ENCODE assay signal across 8 mouse cellular contexts in the genomic region with DNA sequence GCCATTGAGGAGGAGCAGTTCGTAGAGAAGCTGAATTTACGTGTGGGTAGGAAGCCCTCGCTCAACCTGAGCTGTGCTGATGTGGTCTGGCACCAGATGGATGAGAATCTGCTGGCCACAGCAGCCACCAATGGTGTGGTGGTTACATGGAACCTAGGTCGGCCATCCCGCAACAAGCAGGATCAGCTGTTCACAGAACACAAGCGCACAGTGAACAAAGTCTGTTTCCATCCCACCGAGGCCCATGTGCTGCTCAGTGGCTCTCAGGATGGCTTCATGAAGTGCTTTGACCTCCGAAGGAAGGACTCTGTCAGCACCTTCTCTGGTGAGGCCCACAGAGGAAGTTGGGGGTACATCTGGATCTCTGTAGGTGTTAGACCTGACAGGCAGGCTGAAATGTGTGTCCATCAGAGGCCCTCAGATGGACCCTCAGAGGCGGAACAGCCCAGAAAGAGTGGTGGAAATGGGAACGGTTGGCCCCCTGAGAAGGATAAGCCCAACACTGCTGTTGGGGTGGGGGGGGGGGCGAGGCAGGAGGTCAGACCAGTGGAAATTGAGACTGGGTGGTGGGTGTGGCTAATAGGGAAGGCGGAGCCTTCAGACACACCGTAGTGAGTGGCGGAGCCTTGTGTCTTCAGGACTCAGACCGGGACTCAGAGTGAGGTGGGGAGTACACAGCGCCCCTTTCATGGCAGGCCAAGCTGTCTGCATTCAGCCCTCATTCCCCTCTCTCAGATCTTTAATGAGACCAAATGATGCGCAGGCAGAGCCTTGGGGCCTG. TPM values are rescaled to one million over a fixed set of nuclear protein-coding genes. Genes with fewer than 3 reads are reported as not detected.
A peak's percentile ranks its signal among the peaks of the same experiment; 100 is the strongest.
DNase-seq lines count a peak whose midpoint lies in the region; ATAC-seq and TF ChIP-seq lines count a peak whose summit lies in the region.

No protein-coding gene starts in this region.

- no peaks in the 10 kb centered on the region for H3K9me3 ChIP-seq in lung, embryonic 14.5 days (ENCODE audit: low read depth, low read length)
- H3K9me3 ChIP-seq in embryonic facial prominence, embryonic 14.5 days (ENCODE audit: control insufficient read depth, low read length) = no peaks in the 10 kb centered on the region
- no peaks in the 10 kb centered on the region for H3K9me3 ChIP-seq in limb, embryonic 11.5 days (ENCODE audit: control insufficient read depth, low read length)
- no peaks in the 10 kb centered on the region for H3K9me3 ChIP-seq in neural tube, embryonic 14.5 days (ENCODE audit: control insufficient read depth, low read length)

- TF ChIP-seq CTCF in lung, embryonic 14.5 days (IDR thresholded peaks at IDR 0.05; ENCODE audit: low read depth) = no peak

- H3K4me2 ChIP-seq in lung, embryonic 14.5 days = peak overlapping the region; percentile 98
- H3K4me2 ChIP-seq in embryonic facial prominence, embryonic 14.5 days (ENCODE audit: low read depth, low read length) = peak overlapping the region; percentile 98
- H3K4me2 ChIP-seq in limb, embryonic 11.5 days (ENCODE audit: low read depth, severe bottlenecking) = peak overlapping the region; percentile 96; the same call in 1 of the 2 replicates
- H3K4me2 ChIP-seq in neural tube, embryonic 14.5 days (ENCODE audit: low read depth, low read length) = peak overlapping the region; percentile 99

- peaks cover 18% of the 10 kb centered on the region for H3K4me1 ChIP-seq in lung, embryonic 14.5 days (ENCODE audit: insufficient read depth)
- H3K4me1 ChIP-seq in embryonic facial prominence, embryonic 14.5 days (ENCODE audit: control insufficient read depth, insufficient read depth, low read length) = peaks cover 13% of the 10 kb centered on the region
- peaks cover 18% of the 10 kb centered on the region for H3K4me1 ChIP-seq in limb, embryonic 11.5 days (ENCODE audit: control insufficient read depth, insufficient read depth, low read length)
- peaks cover 30% of the 10 kb centered on the region for H3K4me1 ChIP-seq in neural tube, embryonic 14.5 days (ENCODE audit: control insufficient read depth, insufficient read depth, low read length)

- H3K27ac ChIP-seq in lung, embryonic 14.5 days (ENCODE audit: low read depth) = no peak overlapping the region
- no peak overlapping the region for H3K27ac ChIP-seq in embryonic facial prominence, embryonic 14.5 days (replicated peaks; ENCODE audit: low read depth, low read length)
- H3K27ac ChIP-seq in limb, embryonic 11.5 days (replicated peaks; ENCODE audit: low read depth, low read length) = no peak overlapping the region
- H3K27ac ChIP-seq in neural tube, embryonic 14.5 days (ENCODE audit: low read depth, low read length) = no peak overlapping the region

- H3K36me3 ChIP-seq in lung, embryonic 14.5 days (ENCODE audit: insufficient read depth) = peaks cover 32% of the 10 kb centered on the region
- H3K36me3 ChIP-seq in embryonic facial prominence, embryonic 14.5 days (ENCODE audit: control insufficient read depth, insufficient read depth, low read length) = peaks cover 23% of the 10 kb centered on the region
- peaks cover 4% of the 10 kb centered on the region; the same call in 1 of the 2 replicates for H3K36me3 ChIP-seq in limb, embryonic 11.5 days (ENCODE audit: control insufficient read depth, insufficient read depth, low read length)
- H3K36me3 ChIP-seq in neural tube, embryonic 14.5 days (ENCODE audit: control insufficient read depth, insufficient read depth, low read length) = peaks cover 10% of the 10 kb centered on the region; the same call in 1 of the 2 replicates

- 67% methylated on average over 17 of the region's 17 CpGs for WGBS in lung, embryonic 14.5 days
- whole genome bisulfite sequencing in embryonic facial prominence, embryonic 14.5 days = 76% methylated on average over 15 of the region's 17 CpGs
- WGBS in limb, embryonic 11.5 days = 72% methylated on average over 17 of the region's 17 CpGs
- WGBS in neural tube, embryonic 14.5 days = 74% methylated on average over 17 of the region's 17 CpGs

- peak overlapping the region; percentile 74 for H3K9ac ChIP-seq in lung, embryonic 14.5 days
- H3K9ac ChIP-seq in embryonic facial prominence, embryonic 14.5 days (ENCODE audit: low read depth, low read length) = peak overlapping the region; percentile 76
- 0 out of 2 replicates have a peak overlapping the region, but pooled peaks have one; percentile 5 for H3K9ac ChIP-seq in limb, embryonic 11.5 days (ENCODE audit: low read length)
- peak overlapping the region; percentile 63; the same call in 1 of the 2 replicates for H3K9ac ChIP-seq in neural tube, embryonic 14.5 days (replicated peaks; ENCODE audit: low read depth, low read length)

- no peak for DNase-seq in lung, embryonic 14.5 days
- no peak for DNase-seq in lung, adult 18-20 months
- no peak for DNase-seq in embryonic facial prominence, embryonic 14.5 days (ENCODE audit: low spot score)
- no peak for DNase-seq in limb, embryonic 11.5 days (ENCODE audit: low spot score)
- no peak for DNase-seq in thymus, postnatal 4 days
- no peak for DNase-seq in layer of hippocampus, postnatal 10 days (ENCODE audit: low spot score in 2 of 2)
- no peak for DNase-seq in kidney, postnatal 10 days

- H3K27me3 ChIP-seq in lung, embryonic 14.5 days (ENCODE audit: insufficient read depth, low read length) = peaks cover 9% of the 10 kb centered on the region
- H3K27me3 ChIP-seq in embryonic facial prominence, embryonic 14.5 days (replicated peaks; ENCODE audit: control insufficient read depth, insufficient read depth, low read length) = peaks cover 17% of the 10 kb centered on the region
- peaks cover 13% of the 10 kb centered on the region for H3K27me3 ChIP-seq in limb, embryonic 11.5 days (ENCODE audit: control insufficient read depth, insufficient read depth, low read length)
- no peaks in the 10 kb centered on the region for H3K27me3 ChIP-seq in neural tube, embryonic 14.5 days (ENCODE audit: control insufficient read depth, insufficient read depth, low read length)

- peak overlapping the region; percentile 67 for H3K4me3 ChIP-seq in lung, embryonic 14.5 days (ENCODE audit: low read depth, low read length)
- peak overlapping the region; percentile 74 for H3K4me3 ChIP-seq in embryonic facial prominence, embryonic 14.5 days (ENCODE audit: low read depth, low read length)
- H3K4me3 ChIP-seq in limb, embryonic 11.5 days (ENCODE audit: low read depth, low read length) = peak overlapping the region; percentile 54
- peak overlapping the region; percentile 54 for H3K4me3 ChIP-seq in neural tube, embryonic 14.5 days (ENCODE audit: low read depth, low read length)

- no peak for ATAC-seq in lung, embryonic 14.5 days (ENCODE audit: insufficient read depth)
- ATAC-seq in embryonic facial prominence, embryonic 14.5 days (ENCODE audit: low read depth) = no peak
- no peak for ATAC-seq in limb, embryonic 11.5 days (ENCODE audit: insufficient number of reproducible peaks, low FRiP score, low TSS enrichment, low read depth)
- no peak for ATAC-seq in neural tube, embryonic 14.5 days (ENCODE audit: low read depth)

RNA-seq across cellular contexts. Expression of a gene that starts 1.1 kb away (rescaled TPM):
- polyA plus RNA-seq in lung, embryonic 14.5 days (2014; fragmentation: Nextera tagmentation; extraction: Ambion mirVana) = 24.6 and 26.0 TPM in 2 replicates
- 22.9 and 25.5 TPM in 2 replicates for polyA plus RNA-seq in embryonic facial prominence, embryonic 14.5 days (2014; fragmentation: Nextera tagmentation; extraction: Ambion mirVana)
- polyA plus RNA-seq in limb, embryonic 11.5 days (2014; fragmentation: Nextera tagmentation; extraction: Ambion mirVana) = 27.7 and 27.9 TPM in 2 replicates
- 29.5 and 31.8 TPM in 2 replicates for polyA plus RNA-seq in neural tube, embryonic 14.5 days (2014; fragmentation: Nextera tagmentation; extraction: Ambion mirVana)
- 10 to 100 TPM; 21.0 to 24.1 TPM for total RNA-seq in layer of hippocampus, postnatal 10 days (2021)

RNA-seq across cellular contexts. Expression of a gene that starts 4.1 kb away (rescaled TPM):
- 39.5 and 40.6 TPM in 2 replicates for polyA plus RNA-seq in lung, embryonic 14.5 days (2014; fragmentation: Nextera tagmentation; extraction: Ambion mirVana)
- polyA plus RNA-seq in embryonic facial prominence, embryonic 14.5 days (2014; fragmentation: Nextera tagmentation; extraction: Ambion mirVana) = 35.2 and 36.2 TPM in 2 replicates
- polyA plus RNA-seq in limb, embryonic 11.5 days (2014; fragmentation: Nextera tagmentation; extraction: Ambion mirVana) = 45.5 and 55.0 TPM in 2 replicates
- polyA plus RNA-seq in neural tube, embryonic 14.5 days (2014; fragmentation: Nextera tagmentation; extraction: Ambion mirVana) = 36.7 and 46.4 TPM in 2 replicates
- total RNA-seq in layer of hippocampus, postnatal 10 days (2021) = 10 to 100 TPM; 55.4 to 56.9 TPM

RNA-seq across cellular contexts. Expression of a gene that starts 8.7 kb away (rescaled TPM):
- polyA plus RNA-seq in lung, embryonic 14.5 days (2014; fragmentation: Nextera tagmentation; extraction: Ambion mirVana) = 335 and 367 TPM in 2 replicates
- polyA plus RNA-seq in embryonic facial prominence, embryonic 14.5 days (2014; fragmentation: Nextera tagmentation; extraction: Ambion mirVana) = 314 and 351 TPM in 2 replicates
- 341 and 353 TPM in 2 replicates for polyA plus RNA-seq in limb, embryonic 11.5 days (2014; fragmentation: Nextera tagmentation; extraction: Ambion mirVana)
- polyA plus RNA-seq in neural tube, embryonic 14.5 days (2014; fragmentation: Nextera tagmentation; extraction: Ambion mirVana) = 335 and 351 TPM in 2 replicates
- 100 to 1,000 TPM; 168 to 169 TPM for total RNA-seq in layer of hippocampus, postnatal 10 days (2021)

RNA-seq across cellular contexts. Expression of a gene that starts 12.5 kb away (rescaled TPM):
- 1.8 and 2.0 TPM in 2 replicates for polyA plus RNA-seq in lung, embryonic 14.5 days (2014; fragmentation: Nextera tagmentation; extraction: Ambion mirVana)
- polyA plus RNA-seq in embryonic facial prominence, embryonic 14.5 days (2014; fragmentation: Nextera tagmentation; extraction: Ambion mirVana) = 2.8 and 3.3 TPM in 2 replicates
- 1.2 TPM in 2 replicates for polyA plus RNA-seq in limb, embryonic 11.5 days (2014; fragmentation: Nextera tagmentation; extraction: Ambion mirVana)
- 42.0 and 67.6 TPM in 2 replicates for polyA plus RNA-seq in neural tube, embryonic 14.5 days (2014; fragmentation: Nextera tagmentation; extraction: Ambion mirVana)
- 10 to 100 TPM; 80.6 to 99.3 TPM for total RNA-seq in layer of hippocampus, postnatal 10 days (2021)

RNA-seq across cellular contexts. Expression of a gene that starts 15.7 kb away (rescaled TPM):
- 0.97 and 1.3 TPM in 2 replicates for polyA plus RNA-seq in lung, embryonic 14.5 days (2014; fragmentation: Nextera tagmentation; extraction: Ambion mirVana)
- polyA plus RNA-seq in embryonic facial prominence, embryonic 14.5 days (2014; fragmentation: Nextera tagmentation; extraction: Ambion mirVana) = 3.4 and 3.5 TPM in 2 replicates
- 1.4 and 1.5 TPM in 2 replicates for polyA plus RNA-seq in limb, embryonic 11.5 days (2014; fragmentation: Nextera tagmentation; extraction: Ambion mirVana)
- 35.2 and 39.4 TPM in 2 replicates for polyA plus RNA-seq in neural tube, embryonic 14.5 days (2014; fragmentation: Nextera tagmentation; extraction: Ambion mirVana)
- total RNA-seq in layer of hippocampus, postnatal 10 days (2021) = 100 to 1,000 TPM; 272 to 292 TPM

Comparison
In these comparisons a context has a peak if more than half of its experiments do, and no peak if none do; other contexts are left out.
1. H3K9ac ChIP-seq: peak in every context shown above with its lines; median percentile 76 in embryonic facial prominence, embryonic 14.5 days; 74 in lung, embryonic 14.5 days; 63 in neural tube, embryonic 14.5 days; 5 in limb, embryonic 11.5 days.